In genomic region chrX:152203247-152203646, GRCm38 (mm10) we compare ENCODE assay signal across 29 mouse cellular contexts. TPM values are rescaled to one million over a fixed set of nuclear protein-coding genes. Genes with fewer than 3 reads are reported as not detected.
DNase-seq lines count a peak whose midpoint lies in the region; ATAC-seq and TF ChIP-seq lines count a peak whose summit lies in the region.
"Had no signal": no experiment of that assay in that cellular context is flagged by ENCODE, and none has a peak within 500 bp of the region (broad histone marks: within the 10 kb centered on the region; RNA-seq: fewer than 3 reads in every experiment).

No protein-coding gene starts in this region.

- H3K27ac ChIP-seq in cerebellum, adult 2 months (ENCODE audit: insufficient read depth, low read length), result 0 out of 2 replicates have a peak overlapping the region, but pooled peaks have one; percentile 36
- H3K27ac ChIP-seq in kidney, embryonic 16.5 days (ENCODE audit: low read length), result no peak overlapping the region
- peak overlapping the region; percentile 14; the same call in 1 of the 2 replicates for H3K27ac ChIP-seq in embryonic fibroblast, embryonic 13.5 days (ENCODE audit: insufficient read depth, low read length)
- no peak overlapping the region for H3K27ac ChIP-seq in liver, postnatal 0 days (ENCODE audit: low read depth)
- H3K27ac ChIP-seq: heart, embryonic 10.5 days; heart, embryonic 15.5 days; hindbrain, embryonic 12.5 days; left cerebral cortex, adult 2 months; limb, embryonic 12.5 days; liver, embryonic 15.5 days; lung, embryonic 15.5 days; midbrain, embryonic 13.5 days had no signal

- H3K27me3 ChIP-seq in cerebellum, adult 2 months (ENCODE audit: control insufficient read depth, insufficient read depth, low read length), result no peaks in the 10 kb centered on the region
- peaks cover 61% of the 10 kb centered on the region for H3K27me3 ChIP-seq in kidney, embryonic 16.5 days (ENCODE audit: insufficient read depth, low read length)
- no peaks in the 10 kb centered on the region for H3K27me3 ChIP-seq in liver, postnatal 0 days (ENCODE audit: insufficient read depth, low read length)

- ATAC-seq in kidney, embryonic 16.5 days (ENCODE audit: low FRiP score, low TSS enrichment), result 0 out of 2 replicates have a peak, but pooled peaks have one; percentile 16
- no peak for ATAC-seq in liver, postnatal 0 days
- ATAC-seq: intestine, embryonic 16.5 days had no signal

- peaks cover 6% of the 10 kb centered on the region for H3K4me1 ChIP-seq in cerebellum, adult 2 months (ENCODE audit: control insufficient read depth, insufficient read depth, low read length)
- H3K4me1 ChIP-seq in kidney, embryonic 16.5 days (ENCODE audit: insufficient read depth, low read length), result no peaks in the 10 kb centered on the region
- H3K4me1 ChIP-seq in embryonic fibroblast, embryonic 13.5 days (ENCODE audit: control insufficient read depth, insufficient read depth, low read length), result no peaks in the 10 kb centered on the region; the same call in 1 of the 2 replicates
- no peaks in the 10 kb centered on the region for H3K4me1 ChIP-seq in liver, postnatal 0 days (ENCODE audit: insufficient read depth)
- H3K4me1 ChIP-seq: heart, embryonic 15.5 days; limb, embryonic 12.5 days; liver, embryonic 15.5 days; lung, embryonic 15.5 days had no signal

- no peaks in the 10 kb centered on the region for H3K9me3 ChIP-seq in kidney, embryonic 16.5 days (ENCODE audit: low read length)
- H3K9me3 ChIP-seq in liver, postnatal 0 days (ENCODE audit: low read length), result no peaks in the 10 kb centered on the region
- H3K9me3 ChIP-seq: heart, embryonic 10.5 days; heart, embryonic 15.5 days; hindbrain, embryonic 12.5 days; limb, embryonic 12.5 days; liver, embryonic 15.5 days; lung, embryonic 15.5 days; megakaryocyte, embryonic 14.5 days; midbrain, embryonic 13.5 days had no signal

- TF ChIP-seq EP300 in liver, postnatal 0 days (IDR thresholded peaks at IDR 0.05; ENCODE audit: low read depth), result no peak

- H3K9ac ChIP-seq in kidney, embryonic 16.5 days (replicated peaks; ENCODE audit: low read length), result no peak overlapping the region
- H3K9ac ChIP-seq in liver, postnatal 0 days (replicated peaks), result no peak overlapping the region
- H3K9ac ChIP-seq: heart, embryonic 15.5 days; hindbrain, embryonic 12.5 days; limb, embryonic 12.5 days; liver, embryonic 15.5 days; lung, embryonic 15.5 days; midbrain, embryonic 13.5 days had no signal

- TF ChIP-seq POLR2A in cerebellum, adult 2 months (IDR thresholded peaks at IDR 0.05; ENCODE audit: borderline replicate concordance, insufficient read depth, low read length), result no peak
- no peak for TF ChIP-seq POLR2A in embryonic fibroblast, embryonic 13.5 days (IDR thresholded peaks at IDR 0.05; ENCODE audit: low read depth, low read length)

- no peak for TF ChIP-seq CTCF in cerebellum, adult 2 months (IDR thresholded peaks at IDR 0.05; ENCODE audit: borderline replicate concordance, insufficient read depth, low read depth, low read length)
- no peak for TF ChIP-seq CTCF in embryonic fibroblast, embryonic 13.5 days (IDR thresholded peaks at IDR 0.05; ENCODE audit: borderline replicate concordance, insufficient read depth, low read length)
- TF ChIP-seq CTCF in liver, postnatal 0 days (IDR thresholded peaks at IDR 0.05; ENCODE audit: low read depth), result no peak

- no peak for DNase-seq in cerebellum, adult 2 months
- DNase-seq in cerebellum, postnatal 36 days, result no peak
- DNase-seq in kidney, adult 11 months, result no peak
- no peak for DNase-seq in adrenal gland, postnatal 36 days
- no peak for DNase-seq in spleen, postnatal 36 days (ENCODE audit: low spot score in 2 of 2)
- DNase-seq in liver, postnatal 0 days, result no peak
- DNase-seq: adrenal gland, adult 8-10 months; cerebellum, adult 11 months; cerebellum, adult 9-11 months; gastrocnemius, postnatal 10 days; heart, adult 11 months; kidney, adult 9 months; kidney, postnatal 14 days; right cerebral cortex, adult 18-20 months; right cerebral cortex, postnatal 4 days; thymus, adult 2 months; thymus, postnatal 36 days had no signal

- H3K36me3 ChIP-seq in kidney, embryonic 16.5 days (ENCODE audit: insufficient read depth, low read length), result no peaks in the 10 kb centered on the region
- H3K36me3 ChIP-seq in liver, postnatal 0 days (replicated peaks; ENCODE audit: insufficient read depth, low read length), result no peaks in the 10 kb centered on the region
- H3K36me3 ChIP-seq: heart, embryonic 10.5 days; heart, embryonic 15.5 days; hindbrain, embryonic 12.5 days; limb, embryonic 12.5 days; liver, embryonic 15.5 days; lung, embryonic 15.5 days; midbrain, embryonic 13.5 days had no signal

- H3K4me3 ChIP-seq in cerebellum, adult 2 months (replicated peaks; ENCODE audit: insufficient read depth, low read depth, low read length), result no peak overlapping the region
- H3K4me3 ChIP-seq in kidney, embryonic 16.5 days (ENCODE audit: low read length), result no peak overlapping the region
- no peak overlapping the region for H3K4me3 ChIP-seq in embryonic fibroblast, embryonic 13.5 days (ENCODE audit: insufficient read depth, low read length)
- no peak overlapping the region for H3K4me3 ChIP-seq in liver, postnatal 0 days (ENCODE audit: low read depth, low read length)
- H3K4me3 ChIP-seq: heart, embryonic 10.5 days; heart, embryonic 15.5 days; hindbrain, embryonic 12.5 days; left cerebral cortex, adult 2 months; limb, embryonic 12.5 days; liver, embryonic 15.5 days; lung, embryonic 15.5 days; midbrain, embryonic 13.5 days had no signal

- WGBS in cerebellum, adult 2 months, result 61% methylated on average over 4 of the region's 4 CpGs
- 78% methylated on average over 4 of the region's 4 CpGs for WGBS in kidney, embryonic 16.5 days
- 68% methylated on average over 4 of the region's 4 CpGs for WGBS in liver, postnatal 0 days (ENCODE audit: insufficient replicate concordance)

- no peak overlapping the region for H3K4me2 ChIP-seq in kidney, embryonic 16.5 days (replicated peaks; ENCODE audit: low read depth, low read length)
- H3K4me2 ChIP-seq in liver, postnatal 0 days (ENCODE audit: low read depth, low read length), result no peak overlapping the region
- H3K4me2 ChIP-seq: heart, embryonic 15.5 days; hindbrain, embryonic 12.5 days; limb, embryonic 12.5 days; liver, embryonic 15.5 days; lung, embryonic 15.5 days; midbrain, embryonic 13.5 days had no signal

RNA-seq across cellular contexts. Expression of gene Kdm5c, which starts 29.6 kb away (rescaled TPM):
- polyA plus RNA-seq in cerebellum, adult 2 months (2012; rRNA removed), result 32.0 and 45.3 TPM in 2 replicates
- 50.0 and 51.7 TPM in 2 replicates for polyA plus RNA-seq in kidney, embryonic 16.5 days (2015; fragmentation: Nextera tagmentation; extraction: Ambion mirVana)
- polyA plus RNA-seq in embryonic fibroblast, embryonic 13.5 days (2011; ENCODE audit: insufficient read length, low read depth, missing spikeins), result 42.2 and 45.0 TPM in 2 replicates
- total RNA-seq in adrenal gland, postnatal 36 days (2021), result 10 to 100 TPM; 69.9 to 87.3 TPM
- 7.2 and 9.8 TPM in 2 replicates for polyA plus RNA-seq in liver, postnatal 0 days (2015; fragmentation: Nextera tagmentation; extraction: Ambion mirVana)

RNA-seq across cellular contexts. Expression of gene Iqsec2, which starts 59.2 kb away (rescaled TPM):
- 79.8 and 84.7 TPM in 2 replicates for polyA plus RNA-seq in cerebellum, adult 2 months (2012; rRNA removed)
- 5.3 and 6.7 TPM in 2 replicates for polyA plus RNA-seq in kidney, embryonic 16.5 days (2015; fragmentation: Nextera tagmentation; extraction: Ambion mirVana)
- 10.1 and 11.9 TPM in 2 replicates for polyA plus RNA-seq in embryonic fibroblast, embryonic 13.5 days (2011; ENCODE audit: insufficient read length, low read depth, missing spikeins)
- 10 to 100 TPM; 26.6 to 35.4 TPM for total RNA-seq in adrenal gland, postnatal 36 days (2021)
- polyA plus RNA-seq in liver, postnatal 0 days (2015; fragmentation: Nextera tagmentation; extraction: Ambion mirVana), result 3.0 and 3.7 TPM in 2 replicates

Comparison
In these comparisons a context has a peak if more than half of its experiments do, and no peak if none do; other contexts are left out.
1. H3K27ac ChIP-seq: peak in cerebellum, adult 2 months (single experiment) and embryonic fibroblast, embryonic 13.5 days (single experiment); none in kidney, embryonic 16.5 days (single experiment) and liver, postnatal 0 days (single experiment).